Mouse (Mus musculus) testis, postnatal 10 days (tissue): ENCODE measurements around the gene Myh7.
"Not testable (repeated sequence)": the region's sequence is repeated elsewhere in the genome, so short reads cannot be mapped to it uniquely, and the experiment has no call there.

Experiments
- DNase-seq: peaks from one replicate; pipeline ENCODE4 v3.0.0; 2021; ENCODE audit warnings: low spot score

Gene Myh7

GRCm38 (mm10) chr14:54967874-54968273 lies 26.6 kb downstream of the Myh7 start:
- DNase-seq: no peak

GRCm38 (mm10) chr14:54966320-54966977 lies 28.0 kb downstream of the Myh7 start, which contains the start of gene Myh6:
Myh6 (minus strand) TSS chr14:54966927.
- DNase-seq: no peak

- DNase-seq: no peak
Observed at GRCm38 (mm10) chr14:54965631-54966030, 28.8 kb downstream of the Myh7 start.

GRCm38 (mm10) chr14:54965044-54965443 lies 29.4 kb downstream of the Myh7 start:
- no peak for DNase-seq

- no peak for DNase-seq
Observed at GRCm38 (mm10) chr14:54963727-54964126, 30.7 kb downstream of the Myh7 start.

GRCm38 (mm10) chr14:54962714-54963113 lies 31.7 kb downstream of the Myh7 start:
- no peak for DNase-seq

GRCm38 (mm10) chr14:54961487-54961886 lies 32.9 kb downstream of the Myh7 start:
- DNase-seq: no peak

GRCm38 (mm10) chr14:54960769-54961168 lies 33.7 kb downstream of the Myh7 start:
- DNase-seq: no peak

- DNase-seq: not testable (repeated sequence)
Observed at GRCm38 (mm10) chr14:54959853-54960613, 34.4 kb downstream of the Myh7 start.

GRCm38 (mm10) chr14:54959197-54959596 lies 35.2 kb downstream of the Myh7 start:
- DNase-seq: no peak

GRCm38 (mm10) chr14:54958503-54958902 lies 35.9 kb downstream of the Myh7 start:
- no peak for DNase-seq

GRCm38 (mm10) chr14:54956533-54956932 lies 37.9 kb downstream of the Myh7 start:
- DNase-seq: no peak

GRCm38 (mm10) chr14:54955481-54955880 lies 38.9 kb downstream of the Myh7 start:
- no peak for DNase-seq

GRCm38 (mm10) chr14:54954474-54954873 lies 40.0 kb downstream of the Myh7 start:
- no peak for DNase-seq

- DNase-seq: no peak
Observed at GRCm38 (mm10) chr14:54953664-54954206, 40.7 kb downstream of the Myh7 start.

- DNase-seq: no peak
Observed at GRCm38 (mm10) chr14:54951587-54951986, 42.8 kb downstream of the Myh7 start.

- no peak for DNase-seq
Observed at GRCm38 (mm10) chr14:54950493-54950892, 43.9 kb downstream of the Myh7 start.

- no peak for DNase-seq
Observed at GRCm38 (mm10) chr14:54948781-54949180, 45.6 kb downstream of the Myh7 start.

GRCm38 (mm10) chr14:54947008-54947407 lies 47.4 kb downstream of the Myh7 start:
- DNase-seq: not testable (repeated sequence)

GRCm38 (mm10) chr14:54945975-54946704 lies 48.3 kb downstream of the Myh7 start:
- no peak for DNase-seq

GRCm38 (mm10) chr14:54944939-54945338 lies 49.5 kb downstream of the Myh7 start:
- no peak for DNase-seq

- no peak for DNase-seq
Observed at GRCm38 (mm10) chr14:54943971-54944370, 50.5 kb downstream of the Myh7 start.
